Mouse (Mus musculus) lung, embryonic 16.5 days (tissue): ENCODE results near the gene Abhd12b. TPM values are rescaled to one million over a fixed set of nuclear protein-coding genes. Genes with fewer than 3 reads are reported as not detected.

Experiments
- ATAC-seq: fragments of 200-750 bp; cut with Nextera tagmentation; 2 replicates; pipeline ENCODE4 v1.8.0; 2017; ENCODE audit warnings: low read depth, mild to moderate bottlenecking, moderate library complexity
- H3K27ac ChIP-seq: fragments of 300-500 bp; sonication (generic); 2 replicates; pipeline ENCODE4 v1.5.1; 2014; ENCODE audit warnings: mild to moderate bottlenecking, control low read depth, low read length
- H3K27me3 ChIP-seq: fragments of 300-500 bp; sonication (generic); 2 replicates; pipeline ENCODE4 v1.6.1; 2014; ENCODE audit warnings: low read depth, low read length, mixed read lengths; ENCODE audit not compliant: control insufficient read depth, insufficient read depth
- H3K36me3 ChIP-seq: fragments of 300-500 bp; sonication (generic); 2 replicates; pipeline ENCODE4 v1.6.1; 2014; ENCODE audit warnings: low read length; ENCODE audit not compliant: control insufficient read depth, insufficient read depth
- H3K4me1 ChIP-seq: fragments of 300-500 bp; sonication (generic); replicated peaks from 2 replicates; pipeline ENCODE4 v1.6.1; 2014; ENCODE audit warnings: low read length, mixed read lengths; ENCODE audit not compliant: control insufficient read depth, insufficient read depth
- H3K4me2 ChIP-seq: fragments of 300-500 bp; sonication (generic); 2 replicates; pipeline ENCODE4 v1.6.1; 2014; ENCODE audit warnings: low read depth, low read length, control low read depth
- H3K4me3 ChIP-seq: fragments of 300-500 bp; sonication (generic); 2 replicates; pipeline ENCODE4 v1.5.1; 2014; ENCODE audit warnings: mild to moderate bottlenecking, low read length, control low read depth
- H3K9ac ChIP-seq: fragments of 300-500 bp; sonication (generic); 2 replicates; pipeline ENCODE4 v1.6.1; 2014; ENCODE audit warnings: low read length, control low read depth
- H3K9me3 ChIP-seq: fragments of 300-500 bp; sonication (generic); 2 replicates; pipeline ENCODE4 v1.6.1; 2016; ENCODE audit warnings: low read length; ENCODE audit not compliant: control insufficient read depth
- WGBS: fragments of 180-500 bp; shearing (Covaris S2); extraction: QIAGEN DNeasy Blood & Tissue Kit; methylation state at CpG from one replicate; pipeline ENCODE4 v1.1.7; 2014; 5-methylcytosine and 5-hydroxymethylcytosine counted together
- polyA plus RNA-seq: library from polyadenylated mRNA; unstranded; fragments of >200 nt; fragmentation: Nextera tagmentation; extraction: Ambion mirVana; gene quantifications from 2 replicates; pipeline ENCODE4 v1.2.1, GENCODE M21; 2015

Abhd12b gene
- not detected in 2 replicates for polyA plus RNA-seq

DNA sequence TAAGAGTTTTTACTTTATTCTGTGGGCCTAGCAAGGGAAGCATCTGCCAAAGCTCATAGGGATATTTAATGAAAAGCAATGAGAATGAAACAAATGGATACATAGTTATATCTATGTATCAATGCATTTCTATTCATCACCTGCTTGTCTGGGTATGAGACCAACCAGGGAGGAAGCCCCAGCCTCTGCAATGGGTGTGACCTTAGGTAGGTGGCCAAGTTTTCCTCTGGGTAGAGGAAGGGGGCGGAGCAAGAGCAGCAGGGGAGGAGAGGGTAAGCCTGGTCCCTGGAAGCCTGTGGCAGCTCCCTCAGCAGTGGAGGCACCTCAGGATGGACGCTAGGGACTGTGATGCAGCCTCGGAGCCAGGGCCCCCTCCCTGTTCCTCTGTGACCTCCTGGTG, at the start of gene Abhd12b:
TSS of gene Abhd12b (plus strand) at position 301 of the 400 bp plus-strand sequence.
- no peak within 1 kb of the TSS for H3K4me2 ChIP-seq
- H3K9ac ChIP-seq: no peak within 1 kb of the TSS
- H3K4me3 ChIP-seq: no peak within 1 kb of the TSS
- no peaks in the 10 kb centered on the region for H3K27me3 ChIP-seq
- WGBS: 67% methylated on average over 3 of the region's 3 CpGs
- no peaks in the 10 kb centered on the region for H3K4me1 ChIP-seq
- ATAC-seq: no peak
- H3K9me3 ChIP-seq: no peaks in the 10 kb centered on the region
- no peak within 1 kb of the TSS for H3K27ac ChIP-seq
- no peaks in the 10 kb centered on the region for H3K36me3 ChIP-seq

DNA sequence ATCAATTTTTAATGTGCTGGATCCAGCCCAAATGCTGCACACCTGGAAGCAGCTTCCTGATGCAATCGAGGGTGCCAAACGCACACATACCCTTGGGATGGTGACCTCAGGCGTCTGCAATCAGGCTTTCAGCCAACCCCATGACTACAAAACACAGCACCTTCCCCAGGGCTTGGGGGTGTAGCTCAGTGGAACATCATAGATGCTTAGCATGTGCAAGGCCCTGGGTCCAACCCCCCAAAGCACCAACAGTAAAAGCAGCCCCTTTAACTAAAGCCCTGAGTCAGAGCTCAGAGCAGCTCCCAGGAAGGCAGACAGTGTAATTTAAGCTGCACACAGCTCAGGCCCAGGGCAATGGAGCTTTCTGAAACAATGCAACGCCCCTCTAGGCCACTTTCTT, 49.7 kb upstream of the Abhd12b start:
- Histone ChIP-seq H3K4me3 (no peak overlapping the region), H3K27me3 (no peaks in the 10 kb centered on the region), H3K27ac (no peak overlapping the region), H3K36me3 (no peaks in the 10 kb centered on the region), H3K9me3 (no peaks in the 10 kb centered on the region), H3K9ac (no peak overlapping the region), H3K4me2 (no peak overlapping the region), H3K4me1 (peaks cover 8% of the 10 kb centered on the region; the same call in 1 of the 2 replicates)
- no peak for ATAC-seq
- 60% methylated on average over 4 of the region's 4 CpGs for WGBS

DNA sequence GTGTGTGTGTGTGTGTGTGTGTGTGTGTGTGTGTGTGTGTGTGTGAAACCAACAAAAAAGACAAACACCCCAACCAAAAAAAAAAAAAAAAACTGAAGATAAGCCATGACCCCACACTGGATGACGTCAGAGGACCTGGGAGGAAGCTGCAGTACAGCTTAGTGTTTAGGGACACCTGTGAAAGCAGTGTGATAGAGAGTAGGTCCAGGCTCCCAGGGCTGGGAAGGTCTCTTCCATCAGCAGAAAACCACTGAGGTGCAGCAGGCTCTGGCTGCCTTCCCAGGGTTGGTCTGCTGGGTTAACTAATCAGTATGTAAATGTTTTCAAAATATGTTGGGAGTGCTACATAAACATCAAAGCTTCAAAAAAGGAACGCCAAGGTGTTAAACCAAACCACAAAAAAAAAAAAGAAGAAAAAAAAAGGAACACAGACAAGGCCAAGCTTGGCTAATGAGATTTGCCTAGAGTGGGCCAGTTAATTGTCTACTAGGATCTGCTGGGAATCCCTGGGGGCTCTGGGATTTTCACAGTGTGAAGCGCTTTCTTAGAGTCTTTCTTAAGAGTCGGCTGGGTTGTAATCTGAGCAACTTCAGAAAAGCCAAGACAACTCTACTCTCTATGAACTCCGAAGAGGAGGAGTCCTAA, 49.0 kb upstream of the Abhd12b start:
- no peak for ATAC-seq
- H3K36me3 ChIP-seq: no peaks in the 10 kb centered on the region
- no peak overlapping the region for H3K4me3 ChIP-seq
- no peaks in the 10 kb centered on the region for H3K27me3 ChIP-seq
- H3K9me3 ChIP-seq: no peaks in the 10 kb centered on the region
- H3K27ac ChIP-seq: no peak overlapping the region
- 40% methylated on average over 5 of the region's 5 CpGs for WGBS
- H3K4me1 ChIP-seq: peaks cover 11% of the 10 kb centered on the region
- H3K9ac ChIP-seq: no peak overlapping the region
- no peak overlapping the region for H3K4me2 ChIP-seq

DNA sequence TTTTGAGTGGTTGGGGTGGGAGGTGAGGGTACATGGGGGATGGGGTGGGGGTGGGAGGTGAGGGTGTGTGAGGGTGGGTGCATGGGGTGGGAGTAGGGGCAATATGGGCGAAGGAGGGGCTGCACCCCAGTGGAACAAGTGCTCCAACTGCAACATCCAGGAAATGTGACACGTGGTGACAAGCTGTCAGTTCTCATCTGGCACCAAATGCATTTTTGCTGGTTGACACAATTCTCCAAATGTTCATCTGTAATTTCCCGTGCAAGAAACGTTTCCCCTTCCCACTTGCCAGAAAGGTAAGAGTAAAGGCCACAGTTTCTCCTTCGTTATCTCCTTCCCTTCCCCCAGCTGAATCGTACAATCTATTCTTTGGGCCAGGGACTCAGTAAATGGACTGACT, 48.1 kb upstream of the Abhd12b start:
- Histone ChIP-seq H3K4me2 (no peak overlapping the region), H3K27ac (no peak overlapping the region), H3K4me3 (no peak overlapping the region), H3K9ac (no peak overlapping the region), H3K9me3 (no peaks in the 10 kb centered on the region), H3K27me3 (no peaks in the 10 kb centered on the region), H3K4me1 (peaks cover 19% of the 10 kb centered on the region), H3K36me3 (no peaks in the 10 kb centered on the region)
- no peak for ATAC-seq
- WGBS: 48% methylated on average over 6 of the region's 6 CpGs

DNA sequence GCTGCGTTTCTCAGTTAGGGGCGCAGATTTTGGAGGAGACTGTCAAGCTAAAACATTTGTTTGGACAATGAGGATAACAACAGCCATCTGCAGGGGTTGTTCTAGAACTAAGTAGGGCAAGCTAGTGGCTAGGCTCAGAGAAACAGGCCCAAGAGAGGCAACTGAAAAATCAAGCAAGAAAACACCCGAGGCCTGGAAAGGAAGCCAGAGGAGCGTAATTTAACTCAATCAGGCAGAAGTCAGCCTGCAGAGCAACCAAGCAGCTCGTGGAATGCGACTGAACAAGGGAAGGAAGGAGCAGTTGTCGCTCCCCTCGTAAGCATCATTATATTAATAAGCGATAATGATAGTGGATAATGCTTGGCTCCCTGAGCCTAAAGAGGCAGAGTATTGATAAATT, 47.4 kb upstream of the Abhd12b start:
- no peak overlapping the region for H3K9ac ChIP-seq
- no peaks in the 10 kb centered on the region for H3K36me3 ChIP-seq
- no peaks in the 10 kb centered on the region for H3K9me3 ChIP-seq
- ATAC-seq: no peak
- H3K27ac ChIP-seq: no peak overlapping the region
- H3K4me2 ChIP-seq: no peak overlapping the region
- H3K4me3 ChIP-seq: no peak overlapping the region
- peaks cover 19% of the 10 kb centered on the region for H3K4me1 ChIP-seq
- H3K27me3 ChIP-seq: no peaks in the 10 kb centered on the region
- WGBS: 70% methylated on average over 9 of the region's 9 CpGs

DNA sequence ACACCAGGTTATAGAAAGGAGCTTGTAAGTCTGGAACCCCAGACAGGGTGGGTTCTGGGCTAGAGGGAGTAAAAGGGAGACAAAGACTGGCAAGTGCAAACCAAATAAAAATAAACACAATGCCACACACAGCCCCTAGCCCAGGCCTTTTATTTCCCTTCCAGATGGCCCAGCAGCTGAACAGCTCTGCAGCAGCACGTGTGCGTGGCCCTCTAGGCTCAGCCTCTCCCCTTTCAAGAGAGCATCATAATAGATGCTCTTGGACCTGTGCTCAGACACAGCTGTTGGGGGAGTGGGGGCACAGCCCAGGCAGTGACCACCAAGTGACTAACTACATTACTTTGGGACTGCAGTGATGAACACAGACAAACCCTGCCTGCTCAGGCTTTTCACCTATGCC, 45.8 kb upstream of the Abhd12b start:
- Histone ChIP-seq H3K4me1 (peaks cover 24% of the 10 kb centered on the region), H3K4me2 (no peak overlapping the region), H3K36me3 (no peaks in the 10 kb centered on the region), H3K27ac (no peak overlapping the region), H3K27me3 (no peaks in the 10 kb centered on the region), H3K9me3 (no peaks in the 10 kb centered on the region), H3K9ac (no peak overlapping the region), H3K4me3 (no peak overlapping the region)
- WGBS: 56% methylated on average over 2 of the region's 2 CpGs
- no peak for ATAC-seq

DNA sequence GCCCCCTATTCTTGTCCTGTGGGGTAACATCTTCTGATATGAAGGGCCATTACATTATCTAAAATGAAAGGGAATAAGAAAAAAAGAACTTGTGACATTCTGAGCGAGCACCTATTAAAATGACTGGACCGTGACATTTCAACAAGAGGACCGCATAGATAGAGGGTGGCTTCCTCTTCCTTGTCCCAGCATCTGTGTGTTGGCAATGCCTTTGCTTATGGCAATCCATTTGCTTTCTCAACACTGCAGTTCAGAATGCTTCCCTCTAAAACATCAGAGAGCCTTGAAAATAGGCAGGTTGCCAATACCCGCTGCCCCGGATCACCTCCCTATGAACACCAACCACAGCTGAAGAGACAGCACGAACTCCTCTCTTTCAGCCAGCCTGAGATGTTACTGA, 44.0 kb upstream of the Abhd12b start:
- H3K27me3 ChIP-seq: no peaks in the 10 kb centered on the region
- peak overlapping the region; percentile 99 for H3K4me2 ChIP-seq
- H3K9ac ChIP-seq: no peak overlapping the region
- H3K36me3 ChIP-seq: no peaks in the 10 kb centered on the region
- WGBS: 43% methylated on average over 6 of the region's 6 CpGs
- H3K4me1 ChIP-seq: peaks cover 24% of the 10 kb centered on the region
- no peak overlapping the region for H3K27ac ChIP-seq
- no peaks in the 10 kb centered on the region for H3K9me3 ChIP-seq
- no peak for ATAC-seq
- peak overlapping the region; percentile 93 for H3K4me3 ChIP-seq

DNA sequence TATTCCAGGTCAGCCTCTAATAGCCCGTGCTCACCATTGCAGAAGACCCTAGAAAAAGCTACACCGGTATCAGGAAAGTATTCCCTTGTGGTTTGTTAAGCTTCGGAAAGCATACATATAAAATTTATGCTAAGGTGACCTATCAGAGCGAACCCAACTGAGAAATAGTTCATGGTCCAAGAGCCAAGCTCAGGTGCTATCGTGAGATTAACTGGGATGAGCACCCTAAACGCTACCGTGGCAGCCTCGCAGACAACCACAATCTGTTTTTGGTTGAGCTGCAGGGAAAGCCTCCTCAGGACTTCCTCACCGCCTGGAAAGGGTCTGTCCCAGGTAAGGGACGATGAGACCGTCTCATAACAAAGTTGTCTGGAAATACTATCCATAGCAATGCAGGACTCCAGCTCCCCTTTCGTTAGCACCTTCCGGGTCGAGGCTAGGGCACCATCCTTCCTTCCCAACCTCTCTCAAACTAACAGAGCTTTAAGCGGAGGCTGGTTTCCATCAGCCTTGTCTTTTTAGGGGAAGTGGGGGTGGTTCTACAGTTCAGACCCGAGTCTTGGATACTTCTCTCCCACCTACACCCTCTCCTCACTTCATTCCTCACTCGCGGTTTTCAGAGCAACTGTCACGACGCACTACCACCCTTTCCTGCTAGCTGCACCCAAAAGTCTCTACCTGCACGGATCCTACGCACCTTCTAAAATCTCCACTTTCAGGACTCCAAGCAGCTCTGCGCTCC, 43.4 kb upstream of the Abhd12b start:
- ATAC-seq: no peak
- Histone ChIP-seq H3K27me3 (no peaks in the 10 kb centered on the region), H3K36me3 (no peaks in the 10 kb centered on the region), H3K27ac (peak overlapping the region; percentile 91; the same call in 1 of the 2 replicates), H3K4me1 (peaks cover 24% of the 10 kb centered on the region), H3K9ac (peak overlapping the region; percentile 92), H3K4me2 (peak overlapping the region; percentile 99), H3K9me3 (no peaks in the 10 kb centered on the region), H3K4me3 (peak overlapping the region; percentile 93)
- 11% methylated on average over 23 of the region's 23 CpGs for WGBS

DNA sequence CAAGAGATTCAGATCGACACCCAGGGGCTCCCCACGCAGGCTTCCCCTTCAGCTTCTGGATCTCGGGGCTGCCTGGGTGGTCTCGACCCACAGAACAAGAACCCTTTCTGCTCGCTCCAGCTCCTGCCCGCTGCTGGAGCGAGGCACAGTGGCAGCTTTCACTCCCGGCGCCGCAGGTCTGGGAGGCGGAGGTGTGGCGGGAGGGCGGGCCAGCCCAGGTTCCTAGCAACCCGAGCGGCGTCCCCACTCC, 42.9 kb upstream of the Abhd12b start:
- Histone ChIP-seq H3K27ac (peak overlapping the region; percentile 91), H3K36me3 (no peaks in the 10 kb centered on the region), H3K9ac (peak overlapping the region; percentile 92), H3K4me2 (peak overlapping the region; percentile 99), H3K4me1 (peaks cover 22% of the 10 kb centered on the region), H3K9me3 (no peaks in the 10 kb centered on the region), H3K27me3 (no peaks in the 10 kb centered on the region), H3K4me3 (peak overlapping the region; percentile 93)
- under 1% methylated on average over 16 of the region's 16 CpGs for WGBS
- peak; percentile 66 for ATAC-seq
